In the genomic region with DNA sequence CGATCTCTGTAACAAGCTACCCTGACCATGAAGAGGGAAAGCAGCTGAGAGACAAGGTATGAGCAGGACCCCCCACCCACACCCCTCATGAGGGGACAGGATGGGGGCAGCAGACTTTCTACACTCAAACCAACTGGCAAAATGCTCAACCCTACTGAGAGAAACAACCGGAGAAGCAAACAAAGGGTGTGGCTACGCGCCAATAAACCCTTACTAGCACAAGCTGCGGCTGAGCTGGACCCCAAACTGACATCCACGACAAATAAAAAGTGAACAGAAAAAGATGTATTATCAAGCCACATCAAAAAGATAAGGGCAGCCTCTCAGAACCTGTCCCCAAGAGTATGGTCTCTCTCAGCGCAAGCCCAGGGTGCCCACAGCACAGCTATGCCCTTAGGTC, we compare ENCODE assay signal across 12 mouse cellular contexts. TPM values are rescaled to one million over a fixed set of nuclear protein-coding genes. Genes with fewer than 3 reads are reported as not detected.
DNase-seq lines count a peak whose midpoint lies in the region; ATAC-seq and TF ChIP-seq lines count a peak whose summit lies in the region.
"Had no signal": no experiment of that assay in that cellular context is flagged by ENCODE, and none has a peak within 500 bp of the region (broad histone marks: within the 10 kb centered on the region; RNA-seq: fewer than 3 reads in every experiment).

No protein-coding gene starts in this region.

- H3K4me2 ChIP-seq in midbrain, postnatal 0 days (ENCODE audit: low read depth, low read length, poor library complexity, severe bottlenecking): no peak overlapping the region
- no peak overlapping the region for H3K4me2 ChIP-seq in midbrain, embryonic 11.5 days
- H3K4me2 ChIP-seq: hindbrain, embryonic 13.5 days; midbrain, embryonic 15.5 days had no signal

- H3K27ac ChIP-seq in midbrain, postnatal 0 days (ENCODE audit: low read depth, low read length): no peak overlapping the region
- no peak overlapping the region for H3K27ac ChIP-seq in midbrain, embryonic 11.5 days (ENCODE audit: low read depth, low read length)
- H3K27ac ChIP-seq: hindbrain, embryonic 13.5 days; midbrain, embryonic 15.5 days had no signal

- no peak overlapping the region for H3K4me3 ChIP-seq in midbrain, postnatal 0 days (ENCODE audit: low read depth, low read length)
- no peak overlapping the region for H3K4me3 ChIP-seq in midbrain, embryonic 11.5 days (ENCODE audit: low read depth, low read length)
- H3K4me3 ChIP-seq: hindbrain, embryonic 13.5 days; midbrain, embryonic 15.5 days had no signal

- intact Hi-C loops in left cerebral cortex, postnatal 4 days (cut with DNase I): no loop called here
- intact Hi-C loops in left cerebral cortex, postnatal 25 days (cut with DNase I): no loop called here

- no peak for ATAC-seq in midbrain, postnatal 0 days (ENCODE audit: low FRiP score)
- no peak for ATAC-seq in midbrain, embryonic 11.5 days (ENCODE audit: low FRiP score)
- ATAC-seq: midbrain, embryonic 15.5 days had no signal

- TF ChIP-seq CTCF in midbrain, postnatal 0 days (IDR thresholded peaks at IDR 0.05): no peak

- H3K4me1 ChIP-seq in midbrain, postnatal 0 days (ENCODE audit: insufficient read depth, low read length): no peaks in the 10 kb centered on the region
- no peaks in the 10 kb centered on the region for H3K4me1 ChIP-seq in midbrain, embryonic 11.5 days (ENCODE audit: control insufficient read depth, insufficient read depth, low read length)

- peaks cover 6% of the 10 kb centered on the region for H3K27me3 ChIP-seq in midbrain, postnatal 0 days (ENCODE audit: insufficient read depth, low read length)
- peaks cover 6% of the 10 kb centered on the region; the same call in 1 of the 2 replicates for H3K27me3 ChIP-seq in midbrain, embryonic 11.5 days (ENCODE audit: control insufficient read depth, insufficient read depth, low read length)

- no peaks in the 10 kb centered on the region for H3K36me3 ChIP-seq in midbrain, postnatal 0 days (ENCODE audit: insufficient read depth, low read length)
- no peaks in the 10 kb centered on the region for H3K36me3 ChIP-seq in midbrain, embryonic 11.5 days (ENCODE audit: control insufficient read depth, insufficient read depth, low read length)
- H3K36me3 ChIP-seq: hindbrain, embryonic 13.5 days; midbrain, embryonic 15.5 days had no signal

- DNase-seq in heart, adult 18-20 months: peak; percentile 42 to 44
- no peak for DNase-seq in heart, adult 8-10 months (ENCODE audit: low spot score)
- peak; percentile 24 for DNase-seq in left cerebral cortex, postnatal 4 days
- no peak for DNase-seq in left cerebral cortex, postnatal 25 days (ENCODE audit: low spot score in 2 of 2)
- peak; percentile 8 for DNase-seq in midbrain, postnatal 0 days (ENCODE audit: low spot score)
- DNase-seq in midbrain, embryonic 11.5 days (ENCODE audit: low spot score, missing footprints): no peak
- no peak for DNase-seq in layer of hippocampus, adult 9-11 months
- DNase-seq: B cell, adult 2 months; right cerebral cortex, postnatal 25 days; thymus, adult 2 months had no signal

- no peaks in the 10 kb centered on the region for H3K9me3 ChIP-seq in midbrain, postnatal 0 days (ENCODE audit: low read length)
- no peaks in the 10 kb centered on the region for H3K9me3 ChIP-seq in midbrain, embryonic 11.5 days (ENCODE audit: control insufficient read depth, low read length)
- H3K9me3 ChIP-seq: hindbrain, embryonic 13.5 days; midbrain, embryonic 15.5 days had no signal

- WGBS in midbrain, postnatal 0 days: 67% methylated on average over 7 of the region's 7 CpGs
- 80% methylated on average over 7 of the region's 7 CpGs for WGBS in midbrain, embryonic 11.5 days

- no peak overlapping the region for H3K9ac ChIP-seq in midbrain, postnatal 0 days (replicated peaks; ENCODE audit: low read length, poor library complexity, severe bottlenecking)
- no peak overlapping the region for H3K9ac ChIP-seq in midbrain, embryonic 11.5 days (ENCODE audit: low read length)
- H3K9ac ChIP-seq: hindbrain, embryonic 13.5 days; midbrain, embryonic 15.5 days had no signal

RNA-seq across cellular contexts. Expression of gene Nod1, which starts 32.3 kb away (rescaled TPM):
- total RNA-seq in heart, adult 18-20 months (2021): 10 to 100 TPM; 17.0 to 19.2 TPM
- 10 to 100 TPM; 17.8 to 19.7 (median 19.4) TPM for total RNA-seq in heart, adult 8-10 months (2022)
- total RNA-seq in left cerebral cortex, postnatal 4 days (2021): 1 to 10 TPM; 2.4 TPM
- 1 to 10 TPM; 3.2 to 3.8 TPM for total RNA-seq in left cerebral cortex, postnatal 25 days (2021)
- total RNA-seq in midbrain, postnatal 0 days (2014; rRNA removed): 3.3 and 8.3 TPM in 2 replicates
- 1.5 and 1.7 TPM in 2 replicates for polyA plus RNA-seq in midbrain, postnatal 0 days (2015; fragmentation: Nextera tagmentation; extraction: Ambion mirVana)
- polyA plus RNA-seq in midbrain, embryonic 11.5 days (2014; fragmentation: Nextera tagmentation; extraction: Ambion mirVana): 1.9 and 2.1 TPM in 2 replicates

RNA-seq across cellular contexts. Expression of gene Ggct, which starts 52.6 kb away (rescaled TPM):
- 10 to 100 TPM; 21.5 to 28.2 TPM for total RNA-seq in heart, adult 18-20 months (2021)
- total RNA-seq in heart, adult 8-10 months (2022): 10 to 100 TPM; 24.9 to 36.1 (median 27.0) TPM
- 10 to 100 TPM; 17.7 to 20.3 TPM for total RNA-seq in left cerebral cortex, postnatal 4 days (2021)
- total RNA-seq in left cerebral cortex, postnatal 25 days (2021): 10 to 100 TPM; 25.9 to 31.7 TPM
- 1.8 and 2.9 TPM in 2 replicates for total RNA-seq in midbrain, postnatal 0 days (2014; rRNA removed)
- polyA plus RNA-seq in midbrain, postnatal 0 days (2015; fragmentation: Nextera tagmentation; extraction: Ambion mirVana): 15.8 and 18.7 TPM in 2 replicates
- polyA plus RNA-seq in midbrain, embryonic 11.5 days (2014; fragmentation: Nextera tagmentation; extraction: Ambion mirVana): 12.9 and 14.4 TPM in 2 replicates

Comparison
In these comparisons a context has a peak if more than half of its experiments do, and no peak if none do; other contexts are left out.
1. DNase-seq: peak in heart, adult 18-20 months (2 of 2), left cerebral cortex, postnatal 4 days (single experiment) and midbrain, postnatal 0 days (single experiment); none in heart, adult 8-10 months (single experiment), left cerebral cortex, postnatal 25 days (0 of 2), midbrain, embryonic 11.5 days (single experiment) and layer of hippocampus, adult 9-11 months (single experiment).